Mouse (Mus musculus): ENCODE data around the gene Krt76. TPM values are rescaled to one million over a fixed set of nuclear protein-coding genes. Genes with fewer than 3 reads are reported as not detected.

Krt76 gene
- polyA plus RNA-seq (2016; fragmentation: Nextera tagmentation; extraction: Ambion mirVana), result not detected in 2 replicates

DNA sequence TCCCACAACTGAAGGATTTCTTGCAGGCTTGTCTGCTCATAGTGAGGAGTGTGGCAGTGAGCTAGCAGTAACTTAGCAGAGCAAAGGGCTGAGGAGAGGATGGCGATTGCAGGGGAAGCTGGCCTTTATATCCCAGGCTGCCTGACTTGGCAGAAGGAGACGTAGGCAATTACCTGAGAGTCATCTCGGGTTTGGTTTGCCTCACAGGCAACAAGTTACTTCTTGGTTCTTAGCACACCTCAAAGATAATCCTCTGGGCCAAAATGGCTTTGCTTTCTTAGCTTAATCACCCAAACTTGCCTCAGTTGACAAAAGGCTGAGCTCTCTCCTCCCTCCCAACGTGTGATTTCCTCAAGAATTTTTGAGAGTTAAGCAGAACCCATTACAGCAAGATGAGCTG, at the start of gene Krt76:
Gene Krt76, minus strand, starts transcription at position 101 of the 400 bp plus-strand sequence.
- Histone ChIP-seq H3K4me3 (no peak within 1 kb of the TSS), H3K36me3 (no peaks in the 10 kb centered on the region), H3K27me3 (ENCODE audit: low read depth, poor library complexity, severe bottlenecking) (0 out of 2 replicates have a peak, but pooled peaks cover 3% of the 10 kb centered on the region), H3K9me3 (replicated peaks) (no peaks in the 10 kb centered on the region), H3K4me1 (no peaks in the 10 kb centered on the region), H3K27ac (no peak within 1 kb of the TSS)
- WGBS, result 59% methylated on average over 4 of the region's 4 CpGs
- DNase-seq (ENCODE audit: low spot score), result no peak

GRCm38 (mm10) chr15:101941948-101942347, 49.2 kb upstream of the Krt76 start:
- Histone ChIP-seq H3K4me3 (no peak overlapping the region), H3K9me3 (replicated peaks) (no peaks in the 10 kb centered on the region), H3K27me3 (ENCODE audit: low read depth, poor library complexity, severe bottlenecking) (no peaks in the 10 kb centered on the region), H3K36me3 (no peaks in the 10 kb centered on the region), H3K4me1 (peaks cover 19% of the 10 kb centered on the region), H3K27ac (0 out of 2 replicates have a peak overlapping the region, but pooled peaks have one; percentile 26)
- DNase-seq (ENCODE audit: low spot score), result no peak
- 68% methylated on average over 8 of the region's 8 CpGs for WGBS

- Histone ChIP-seq H3K4me3 (no peak within 1 kb of the TSS), H3K27me3 (ENCODE audit: low read depth, poor library complexity, severe bottlenecking) (peaks cover 4% of the 10 kb centered on the region; the same call in 1 of the 2 replicates), H3K36me3 (no peaks in the 10 kb centered on the region), H3K9me3 (replicated peaks) (no peaks in the 10 kb centered on the region), H3K27ac (peak within 1 kb of the TSS; percentile 36), H3K4me1 (peaks cover 19% of the 10 kb centered on the region)
- no peak for DNase-seq (ENCODE audit: low spot score)
- 54% methylated on average over 6 of the region's 6 CpGs for WGBS
These were observed 47.6 kb upstream of the Krt76 start, which contains the start of gene Krt79 for GRCm38 (mm10) chr15:101940274-101940829. Krt79 (minus strand) TSS chr15:101940324.

DNA sequence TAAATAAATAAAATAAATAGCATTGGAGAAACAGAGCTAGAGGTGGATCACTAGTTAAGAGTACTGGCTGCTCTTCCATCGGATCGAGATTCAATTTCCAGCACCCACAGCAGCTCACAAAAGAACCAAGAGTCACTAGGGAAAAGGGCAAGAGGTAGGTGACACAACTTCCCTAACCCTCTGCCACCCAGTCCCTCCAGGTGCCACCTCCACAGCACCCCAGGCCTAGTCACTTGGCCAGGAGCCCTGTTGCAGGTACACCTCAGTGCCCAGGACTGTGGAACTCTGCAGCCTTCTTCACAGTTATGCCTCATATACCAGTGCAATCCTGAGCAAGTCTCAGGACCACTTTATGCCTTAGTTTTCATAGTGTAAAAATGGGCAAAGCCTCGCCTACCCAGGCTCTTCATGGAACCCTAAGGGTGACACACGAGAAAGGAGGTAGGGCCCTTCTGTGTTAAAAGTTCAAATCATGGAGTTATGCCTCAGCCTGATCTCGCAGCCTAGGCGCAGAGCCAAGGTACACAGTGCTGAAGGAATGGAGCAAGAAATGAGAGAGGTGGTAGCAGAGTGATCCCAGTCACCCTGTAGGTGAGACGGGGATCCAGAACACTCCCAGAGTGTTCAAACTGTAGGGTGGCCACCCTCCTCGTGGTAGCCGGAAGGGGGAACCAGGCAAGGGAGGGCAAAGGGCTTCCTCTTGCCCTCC, 46.0 kb upstream of the Krt76 start:
- H3K27me3 ChIP-seq (ENCODE audit: low read depth, poor library complexity, severe bottlenecking), result peaks cover 7% of the 10 kb centered on the region; the same call in 1 of the 2 replicates
- no peak overlapping the region for H3K4me3 ChIP-seq
- DNase-seq (ENCODE audit: low spot score), result no peak
- no peaks in the 10 kb centered on the region for H3K9me3 ChIP-seq (replicated peaks)
- H3K4me1 ChIP-seq, result peaks cover 19% of the 10 kb centered on the region
- H3K27ac ChIP-seq, result no peak overlapping the region
- 91% methylated on average over 9 of the region's 9 CpGs for WGBS
- H3K36me3 ChIP-seq, result no peaks in the 10 kb centered on the region

DNA sequence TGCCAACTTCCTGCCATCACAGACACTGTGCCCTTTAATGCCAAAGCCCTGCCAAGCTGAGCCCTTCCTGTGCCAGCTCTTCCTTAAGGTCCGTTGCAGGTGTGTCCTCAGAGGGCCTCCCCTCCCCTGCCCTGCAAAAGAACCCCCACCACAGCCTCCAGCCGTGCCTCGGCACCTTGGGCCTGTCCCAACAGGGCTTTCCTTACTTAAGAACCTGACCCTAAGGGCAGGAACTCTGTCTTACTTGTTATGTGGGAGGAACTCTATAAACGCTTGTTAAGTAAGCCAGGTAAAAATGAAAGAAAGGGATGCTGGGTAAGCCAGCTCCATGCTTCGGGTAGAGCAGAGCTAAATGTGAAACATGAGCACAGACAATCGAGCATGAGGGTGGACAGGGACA, 40.3 kb upstream of the Krt76 start:
- H3K4me1 ChIP-seq, result peaks cover 26% of the 10 kb centered on the region
- 70% methylated on average over 6 of the region's 6 CpGs for WGBS
- DNase-seq (ENCODE audit: low spot score), result no peak
- no peak overlapping the region for H3K4me3 ChIP-seq
- H3K36me3 ChIP-seq, result no peaks in the 10 kb centered on the region
- peaks cover 51% of the 10 kb centered on the region for H3K27me3 ChIP-seq (ENCODE audit: low read depth, poor library complexity, severe bottlenecking)
- H3K27ac ChIP-seq, result no peak overlapping the region
- H3K9me3 ChIP-seq (replicated peaks), result no peaks in the 10 kb centered on the region

GRCm38 (mm10) chr15:101929666-101930065, 36.9 kb upstream of the Krt76 start:
- H3K36me3 ChIP-seq, result no peaks in the 10 kb centered on the region
- peaks cover 48% of the 10 kb centered on the region for H3K27me3 ChIP-seq (ENCODE audit: low read depth, poor library complexity, severe bottlenecking)
- peak overlapping the region; percentile 41 for H3K4me3 ChIP-seq
- H3K9me3 ChIP-seq (replicated peaks), result no peaks in the 10 kb centered on the region
- peak overlapping the region; percentile 38 for H3K27ac ChIP-seq
- DNase-seq (ENCODE audit: low spot score), result peak; percentile 63
- WGBS, result 2% methylated on average over 17 of the region's 17 CpGs
- H3K4me1 ChIP-seq, result peaks cover 34% of the 10 kb centered on the region

DNA sequence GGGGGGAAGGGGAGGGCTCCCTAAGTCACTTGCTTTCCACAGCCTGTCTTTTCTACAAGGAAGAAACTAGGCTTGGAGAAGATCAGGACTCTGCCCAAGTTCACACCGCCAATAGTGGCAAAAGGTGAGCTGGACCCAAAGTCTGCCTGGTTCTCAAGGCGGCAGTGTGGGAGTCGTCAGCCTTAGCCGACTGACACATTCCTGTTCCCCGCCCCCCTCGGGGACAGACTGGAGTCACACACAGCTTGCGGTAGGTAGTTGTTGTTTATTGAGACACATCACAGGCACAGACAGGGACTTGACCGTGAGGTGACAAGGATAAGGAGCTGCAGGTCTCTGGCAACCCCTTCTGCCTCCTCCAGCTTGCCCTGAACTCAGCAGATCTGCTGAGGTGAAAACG, 36.4 kb upstream of the Krt76 start:
- H3K4me3 ChIP-seq, result peak overlapping the region; percentile 41
- 7% methylated on average over 9 of the region's 9 CpGs for WGBS

DNA sequence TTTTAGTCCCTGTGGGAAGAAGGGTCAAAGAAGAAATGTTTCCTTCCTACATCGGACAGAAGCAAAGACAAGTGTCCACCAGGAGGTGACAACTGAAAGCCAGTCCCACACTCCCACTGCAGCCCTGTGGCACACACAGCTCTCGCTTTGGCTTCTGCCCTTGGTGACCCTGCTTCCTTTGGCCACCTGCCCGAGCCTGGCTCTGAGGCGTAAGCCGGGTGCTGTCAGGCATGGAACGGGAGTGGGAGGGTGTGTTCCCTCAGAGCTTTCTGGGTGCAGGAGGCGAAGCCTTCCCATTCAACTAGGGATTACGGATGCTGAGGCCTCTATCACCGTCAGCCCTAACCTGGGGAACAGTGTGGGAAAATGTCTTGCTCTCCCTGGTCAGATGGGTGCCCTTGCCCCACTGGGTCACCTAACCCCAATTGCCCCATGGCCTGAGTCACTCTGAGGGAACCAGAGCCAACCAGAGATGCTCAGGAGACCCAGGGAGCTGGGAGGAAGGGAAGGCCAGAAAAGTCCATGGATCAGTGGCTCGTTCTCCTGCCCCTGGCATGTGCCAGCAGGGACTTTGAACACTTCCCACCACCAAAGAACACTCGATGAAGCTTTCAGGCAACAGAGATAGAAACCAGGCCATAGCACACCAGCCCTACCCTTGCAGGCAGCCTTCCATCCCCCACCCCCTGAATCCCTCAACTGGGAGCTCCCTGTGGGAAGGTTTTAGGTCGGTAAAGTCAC, 34.8 kb upstream of the Krt76 start:
- Histone ChIP-seq H3K4me1 (peaks cover 34% of the 10 kb centered on the region), H3K4me3 (no peak overlapping the region), H3K9me3 (replicated peaks) (no peaks in the 10 kb centered on the region), H3K27me3 (ENCODE audit: low read depth, poor library complexity, severe bottlenecking) (peaks cover 40% of the 10 kb centered on the region), H3K27ac (peak overlapping the region; percentile 50; the same call in 1 of the 2 replicates), H3K36me3 (no peaks in the 10 kb centered on the region)
- 73% methylated on average over 12 of the region's 12 CpGs for WGBS
- DNase-seq (ENCODE audit: low spot score), result no peak

More for the DNA sequence above, 36.4 kb upstream of the Krt76 start:
- Histone ChIP-seq H3K27me3 (ENCODE audit: low read depth, poor library complexity, severe bottlenecking) (peaks cover 48% of the 10 kb centered on the region), H3K4me1 (peaks cover 34% of the 10 kb centered on the region), H3K9me3 (replicated peaks) (no peaks in the 10 kb centered on the region), H3K36me3 (no peaks in the 10 kb centered on the region), H3K27ac (0 out of 2 replicates have a peak overlapping the region, but pooled peaks have one; percentile 38)
- DNase-seq (ENCODE audit: low spot score), result peak; percentile 37

- Histone ChIP-seq H3K27me3 (ENCODE audit: low read depth, poor library complexity, severe bottlenecking) (peaks cover 15% of the 10 kb centered on the region), H3K4me1 (peaks cover 26% of the 10 kb centered on the region), H3K4me3 (no peak overlapping the region), H3K9me3 (replicated peaks) (no peaks in the 10 kb centered on the region), H3K27ac (no peak overlapping the region), H3K36me3 (no peaks in the 10 kb centered on the region)
- no peak for DNase-seq (ENCODE audit: low spot score)
- WGBS, result 89% methylated on average over 1 of the region's 1 CpGs
These were observed 32.3 kb upstream of the Krt76 start for GRCm38 (mm10) chr15:101925041-101925440.

GRCm38 (mm10) chr15:101924635-101925034, 31.9 kb upstream of the Krt76 start, which contains the start of gene Krt4:
Krt4 (minus strand) TSS chr15:101924735.
- Histone ChIP-seq H3K27me3 (ENCODE audit: low read depth, poor library complexity, severe bottlenecking) (peaks cover 11% of the 10 kb centered on the region), H3K4me1 (peaks cover 22% of the 10 kb centered on the region), H3K4me3 (no peak within 1 kb of the TSS), H3K36me3 (no peaks in the 10 kb centered on the region), H3K27ac (no peak within 1 kb of the TSS), H3K9me3 (replicated peaks) (no peaks in the 10 kb centered on the region)
- DNase-seq (ENCODE audit: low spot score), result no peak
- WGBS, result 80% methylated on average over 11 of the region's 11 CpGs

DNA sequence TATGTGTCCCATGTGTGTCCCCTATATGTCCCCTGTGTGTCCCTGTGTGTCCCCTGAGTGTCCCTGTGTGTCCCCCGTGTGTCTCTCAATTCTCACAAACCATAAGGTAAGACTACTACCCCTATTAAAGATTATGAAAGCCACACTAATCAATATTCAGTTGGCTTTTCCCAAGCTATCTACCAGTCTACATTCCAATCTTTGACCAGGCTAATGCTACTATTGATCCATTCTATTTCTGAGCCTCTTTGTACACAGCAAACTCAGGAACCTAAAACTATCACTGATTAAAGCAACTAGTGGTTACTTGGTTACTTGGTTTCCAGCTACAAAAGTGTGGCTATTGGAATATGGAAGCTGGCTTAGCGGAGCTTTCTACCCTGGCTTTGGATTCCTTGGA, 29.6 kb upstream of the Krt76 start:
- Histone ChIP-seq H3K4me1 (peaks cover under 1% of the 10 kb centered on the region), H3K4me3 (no peak overlapping the region), H3K27ac (no peak overlapping the region), H3K9me3 (replicated peaks) (no peaks in the 10 kb centered on the region), H3K36me3 (no peaks in the 10 kb centered on the region), H3K27me3 (ENCODE audit: low read depth, poor library complexity, severe bottlenecking) (0 out of 2 replicates have a peak, but pooled peaks cover under 1% of the 10 kb centered on the region)
- 92% methylated on average over 2 of the region's 2 CpGs for WGBS
- DNase-seq (ENCODE audit: low spot score), result no peak

- WGBS, result 73% methylated on average over 2 of the region's 2 CpGs
- Histone ChIP-seq H3K36me3 (no peaks in the 10 kb centered on the region), H3K27me3 (ENCODE audit: low read depth, poor library complexity, severe bottlenecking) (no peaks in the 10 kb centered on the region), H3K9me3 (replicated peaks) (no peaks in the 10 kb centered on the region), H3K27ac (no peak overlapping the region), H3K4me3 (no peak overlapping the region), H3K4me1 (no peaks in the 10 kb centered on the region)
- DNase-seq (ENCODE audit: low spot score), result no peak
These were observed 23.4 kb upstream of the Krt76 start for GRCm38 (mm10) chr15:101916072-101916471.

- no peak for DNase-seq (ENCODE audit: low spot score)
- H3K9me3 ChIP-seq (replicated peaks), result no peaks in the 10 kb centered on the region
- no peak overlapping the region for H3K4me3 ChIP-seq
- WGBS, result 86% methylated on average over 5 of the region's 5 CpGs
- no peaks in the 10 kb centered on the region for H3K27me3 ChIP-seq (ENCODE audit: low read depth, poor library complexity, severe bottlenecking)
- H3K27ac ChIP-seq, result no peak overlapping the region
- H3K36me3 ChIP-seq, result no peaks in the 10 kb centered on the region
- 0 out of 2 replicates have a peak, but pooled peaks cover 3% of the 10 kb centered on the region for H3K4me1 ChIP-seq
These were observed 12.1 kb upstream of the Krt76 start for GRCm38 (mm10) chr15:101904849-101905248.

All from limb, embryonic 10.5 days (tissue).